Mouse (Mus musculus) bone marrow macrophage, adult 2 months (primary cell): Measurements from ENCODE around the gene Exosc8.

ENCODE experiments used
- CTCF ChIP-seq: IDR thresholded peaks from 2 replicates; pipeline ENCODE4 v1.5.1; 2012; ENCODE audit warnings: low read depth, mild to moderate bottlenecking, low read length, moderate library complexity
- POLR2A ChIP-seq: IDR thresholded peaks from 2 replicates; pipeline ENCODE4 v1.6.1; 2012; ENCODE audit warnings: mild to moderate bottlenecking, low read depth, low read length, borderline replicate concordance

- no peak for TF ChIP-seq CTCF
- TF ChIP-seq POLR2A = no peak
These were observed 7.6 kb downstream of the Exosc8 start for GRCm38 (mm10) chr3:54727588-54727987.
